Mouse (Mus musculus) heart, postnatal 10 days (tissue): ENCODE results near the gene Dap. TPM values are rescaled to one million over a fixed set of nuclear protein-coding genes. Genes with fewer than 3 reads are reported as not detected.
A peak's percentile ranks its signal among the peaks of the same experiment; 100 is the strongest.

Experiments
- DNase-seq, 2 experiments: peaks; one replicate each; pipeline ENCODE4 v3.0.0; 2021
- intact Hi-C: fragments of 180-260 bp; cut with DNase I; formaldehyde crosslinking; loops from one replicate; pipeline ENCODE4 v1.15.1; 2025
- total RNA-seq, 2 experiments: library from RNA; stranded (reverse); gene quantifications; 2 replicates each; pipeline ENCODE4 v1.2.3; 2021

The Dap gene
- total RNA-seq, 2 experiments from 2014 or later = 36.2 to 41.3 TPM

GRCm38 (mm10) chr15:31236549-31236907, 12.4 kb downstream of the Dap start:
- intact Hi-C loops = no loop called here
- DNase-seq = no peak

GRCm38 (mm10) chr15:31237368-31237767, 13.3 kb downstream of the Dap start:
- DNase-seq = peak in 1 of 2 experiments; percentile 42
- intact Hi-C loops = no loop called here

- intact Hi-C loops = no loop called here
- no peak for DNase-seq
These were observed 13.8 kb downstream of the Dap start for GRCm38 (mm10) chr15:31237898-31238297.

GRCm38 (mm10) chr15:31238611-31239010, 14.5 kb downstream of the Dap start:
- intact Hi-C loops = no loop called here
- DNase-seq = no peak

- intact Hi-C loops = no loop called here
- no peak for DNase-seq
These were observed 15.6 kb downstream of the Dap start for GRCm38 (mm10) chr15:31239713-31240112.

GRCm38 (mm10) chr15:31240181-31240580, 16.1 kb downstream of the Dap start:
- DNase-seq = no peak
- intact Hi-C loops = no loop called here

- no peak for DNase-seq
- intact Hi-C loops = no loop called here
These were observed 19.1 kb downstream of the Dap start for GRCm38 (mm10) chr15:31243260-31243659.

- DNase-seq = no peak
- intact Hi-C loops = no loop called here
These were observed 20.8 kb downstream of the Dap start for GRCm38 (mm10) chr15:31244696-31245445.

- intact Hi-C loops = no loop called here
- no peak for DNase-seq
These were observed 21.8 kb downstream of the Dap start for GRCm38 (mm10) chr15:31245934-31246333.

- no peak for DNase-seq
These were observed 22.9 kb downstream of the Dap start for GRCm38 (mm10) chr15:31247035-31247434.

GRCm38 (mm10) chr15:31248882-31249281, 24.8 kb downstream of the Dap start:
- intact Hi-C loops = no loop called here
- DNase-seq = no peak

More at GRCm38 (mm10) chr15:31247035-31247434, 22.9 kb downstream of the Dap start:
- intact Hi-C loops = no loop called here

- no peak for DNase-seq
- intact Hi-C loops = no loop called here
These were observed 25.9 kb downstream of the Dap start for GRCm38 (mm10) chr15:31250027-31250426.

- no peak for DNase-seq
- intact Hi-C loops = no loop called here
These were observed 26.6 kb downstream of the Dap start for GRCm38 (mm10) chr15:31250676-31251075.

GRCm38 (mm10) chr15:31251189-31251588, 27.1 kb downstream of the Dap start:
- intact Hi-C loops = no loop called here
- DNase-seq = no peak

- intact Hi-C loops = no loop called here
- no peak for DNase-seq
These were observed 28.6 kb downstream of the Dap start for GRCm38 (mm10) chr15:31252590-31253311.

GRCm38 (mm10) chr15:31253380-31253779, 29.3 kb downstream of the Dap start:
- no peak for DNase-seq
- intact Hi-C loops = no loop called here

- no peak for DNase-seq
- intact Hi-C loops = no loop called here
These were observed 29.8 kb downstream of the Dap start for GRCm38 (mm10) chr15:31253963-31254362.

- no peak for DNase-seq
- intact Hi-C loops = no loop called here
These were observed 30.9 kb downstream of the Dap start for GRCm38 (mm10) chr15:31254939-31255535.

GRCm38 (mm10) chr15:31255762-31256161, 31.6 kb downstream of the Dap start:
- no peak for DNase-seq
- intact Hi-C loops = no loop called here

GRCm38 (mm10) chr15:31257329-31257728, 33.2 kb downstream of the Dap start:
- intact Hi-C loops = no loop called here
- no peak for DNase-seq

- intact Hi-C loops = loop anchor here (2.0 kb wide), 1 partner anchor 33 kb away; the partner anchor contains the start of gene Dap
- DNase-seq = no peak
These were observed 34.0 kb downstream of the Dap start for GRCm38 (mm10) chr15:31258029-31258692.
